Mouse (Mus musculus): ENCODE measurements at regions not wholly inside any gene's neighbourhood (a gene's known extent, or its start where the extent isn't known, plus 50 kb on each side); places are given as distances from the start of the nearest gene placed in this dataset.

DNA sequence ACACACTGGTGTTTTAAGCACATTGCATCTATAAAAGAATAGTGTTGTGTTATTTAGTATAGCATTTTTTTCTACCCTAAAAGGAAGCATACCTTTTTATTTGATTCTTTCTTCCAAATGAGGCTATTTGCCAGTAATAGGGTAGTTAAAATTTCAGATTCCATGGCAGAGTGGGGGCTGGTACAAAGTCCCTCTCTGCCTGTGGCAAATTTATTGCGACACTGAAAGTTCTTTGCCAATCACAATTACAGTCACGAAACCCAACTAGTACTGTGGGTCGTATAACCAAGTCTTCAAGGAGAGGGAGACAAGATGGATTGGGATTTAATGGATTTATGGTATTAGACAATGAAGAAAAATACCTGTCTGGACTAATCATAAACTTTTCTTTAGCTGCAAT is 51.9 kb upstream of the Esrrg start:
- no peak for ATAC-seq (replicated peaks; ENCODE audit: low read depth, poor library complexity, severe bottlenecking)
